Mouse (Mus musculus) E14TG2a.4 (cell line): Measurements from ENCODE around the gene Ucn3.

Source experiments
- CTCF ChIP-seq: conservative IDR thresholded peaks from 2 replicates; pipeline ENCODE4 v1.5.1; 2014; ENCODE audit warnings: low read length
- NANOG ChIP-seq: IDR thresholded peaks from 2 replicates; pipeline ENCODE4 v1.6.1; 2014; ENCODE audit warnings: borderline replicate concordance, low read length, mixed read lengths

DNA sequence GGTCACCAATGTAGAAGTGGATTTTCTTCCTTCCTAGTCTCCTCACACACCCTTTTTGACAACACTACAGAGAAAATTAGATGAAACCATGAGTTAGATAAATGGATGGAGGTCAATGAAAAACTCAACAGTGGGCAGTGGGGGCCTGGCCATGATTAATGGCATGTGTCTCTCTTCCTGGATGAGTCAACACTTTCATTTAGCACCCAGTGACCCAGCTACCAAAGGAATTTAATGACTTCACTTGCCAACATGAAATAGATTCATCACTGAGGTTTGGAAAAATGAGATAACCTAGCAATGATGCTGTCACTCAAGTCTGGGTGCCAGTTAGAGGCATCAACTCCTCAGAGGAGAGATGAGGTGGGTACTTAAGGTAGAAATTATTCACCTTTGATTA is 46.9 kb upstream of the Ucn3 start:
- TF ChIP-seq CTCF, result no peak
- TF ChIP-seq NANOG, result no peak
